Mouse (Mus musculus) midbrain, postnatal 0 days (tissue): ENCODE results near the gene Gng7. TPM values are rescaled to one million over a fixed set of nuclear protein-coding genes. Genes with fewer than 3 reads are reported as not detected.

ENCODE experiments used
- ATAC-seq: fragments of 200-750 bp; cut with Nextera tagmentation; 2 replicates; pipeline ENCODE4 v1.8.0; 2017; ENCODE audit warnings: moderate number of reproducible peaks, mild to moderate bottlenecking, moderate TSS enrichment, moderate library complexity; ENCODE audit not compliant: low FRiP score
- DNase-seq: peaks from one replicate; pipeline ENCODE4 v3.0.0-alpha.2; 2015; ENCODE audit warnings: low spot score
- H3K27ac ChIP-seq: fragments of 300-500 bp; sonication (generic); 2 replicates; pipeline ENCODE4 v1.5.1; 2014; ENCODE audit warnings: low read depth, mild to moderate bottlenecking, low read length, mixed read lengths
- H3K27me3 ChIP-seq: fragments of 300-500 bp; sonication (generic); 2 replicates; pipeline ENCODE4 v1.6.1; 2014; ENCODE audit warnings: low read length, control low read depth, mixed read lengths; ENCODE audit not compliant: insufficient read depth
- H3K36me3 ChIP-seq: fragments of 300-500 bp; sonication (generic); 2 replicates; pipeline ENCODE4 v1.6.1; 2014; ENCODE audit warnings: low read length, control low read depth, mixed read lengths; ENCODE audit not compliant: insufficient read depth
- H3K4me1 ChIP-seq: fragments of 300-500 bp; sonication (generic); 2 replicates; pipeline ENCODE4 v1.6.1; 2014; ENCODE audit warnings: mild to moderate bottlenecking, control low read depth, antibody characterized with exemption, low read length, mixed read lengths; ENCODE audit not compliant: insufficient read depth
- H3K4me2 ChIP-seq: fragments of 300-500 bp; sonication (generic); 2 replicates; pipeline ENCODE4 v1.6.1; 2014; ENCODE audit warnings: low read depth, mild to moderate bottlenecking, low read length, mixed read lengths; ENCODE audit not compliant: poor library complexity, severe bottlenecking
- H3K4me3 ChIP-seq: fragments of 300-500 bp; sonication (generic); 2 replicates; pipeline ENCODE4 v1.5.1; 2014; ENCODE audit warnings: low read depth, mild to moderate bottlenecking, low read length, moderate library complexity
- H3K9ac ChIP-seq: fragments of 300-500 bp; sonication (generic); replicated peaks from 2 replicates; pipeline ENCODE4 v1.6.1; 2014; ENCODE audit warnings: mild to moderate bottlenecking, low read length, moderate library complexity, mixed read lengths; ENCODE audit not compliant: poor library complexity, severe bottlenecking
- H3K9me3 ChIP-seq: fragments of 300-500 bp; sonication (generic); 2 replicates; pipeline ENCODE4 v1.6.1; 2016; ENCODE audit warnings: low read length, control low read depth
- CTCF ChIP-seq: IDR thresholded peaks from 2 replicates; pipeline ENCODE4 v1.5.1; 2016; ENCODE audit warnings: antibody characterized with exemption, mild to moderate bottlenecking
- WGBS: fragments of 180-500 bp; shearing (Covaris S2); extraction: QIAGEN DNeasy Blood & Tissue Kit; methylation state at CpG from one replicate; pipeline ENCODE4 v1.1.7; 2014; 5-methylcytosine and 5-hydroxymethylcytosine counted together
- polyA plus RNA-seq: library from polyadenylated mRNA; unstranded; fragments of >200 nt; fragmentation: Nextera tagmentation; extraction: Ambion mirVana; gene quantifications from 2 replicates; pipeline ENCODE4 v1.2.1, GENCODE M21; 2015
- total RNA-seq: library from RNA; depleted of rRNA; stranded (reverse); fragments of >200 nt; gene quantifications from 2 replicates; pipeline ENCODE4 v1.2.3, GENCODE M21; 2014

The Gng7 gene
- total and polyA plus RNA-seq, 2 experiments from 2014 or later: 29.5 to 40.7 TPM

DNA sequence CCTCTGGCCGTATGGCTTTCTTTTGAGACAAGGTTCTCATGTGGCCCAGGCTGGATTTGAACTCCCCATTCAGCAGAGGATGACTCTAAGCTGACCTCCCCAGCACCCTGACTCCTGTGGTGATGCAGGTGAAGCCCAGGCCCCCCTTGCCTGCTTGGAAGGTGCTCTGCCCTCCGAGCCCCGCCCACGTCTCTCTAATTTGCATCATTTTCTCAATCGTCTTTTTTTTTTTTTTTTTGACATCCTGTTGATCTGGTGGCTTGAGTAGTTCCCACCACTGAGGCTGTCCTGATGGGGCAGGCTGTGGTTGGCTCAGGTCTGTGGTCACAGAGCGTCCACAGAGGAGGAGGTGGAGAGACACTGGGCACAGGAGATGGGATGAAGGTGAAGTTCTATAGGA, 25.3 kb downstream of the Gng7 start:
- H3K27me3 ChIP-seq: peaks cover 19% of the 10 kb centered on the region
- 70% methylated on average over 6 of the region's 6 CpGs for WGBS
- H3K4me3 ChIP-seq: no peak overlapping the region
- ATAC-seq (no peak), DNase-seq (no peak)
- no peak overlapping the region for H3K9ac ChIP-seq
- H3K27ac ChIP-seq: no peak overlapping the region
- H3K4me2 ChIP-seq: no peak overlapping the region
- H3K9me3 ChIP-seq: no peaks in the 10 kb centered on the region
- no peaks in the 10 kb centered on the region for H3K36me3 ChIP-seq
- H3K4me1 ChIP-seq: peaks cover 6% of the 10 kb centered on the region; the same call in 1 of the 2 replicates
- TF ChIP-seq CTCF: no peak

DNA sequence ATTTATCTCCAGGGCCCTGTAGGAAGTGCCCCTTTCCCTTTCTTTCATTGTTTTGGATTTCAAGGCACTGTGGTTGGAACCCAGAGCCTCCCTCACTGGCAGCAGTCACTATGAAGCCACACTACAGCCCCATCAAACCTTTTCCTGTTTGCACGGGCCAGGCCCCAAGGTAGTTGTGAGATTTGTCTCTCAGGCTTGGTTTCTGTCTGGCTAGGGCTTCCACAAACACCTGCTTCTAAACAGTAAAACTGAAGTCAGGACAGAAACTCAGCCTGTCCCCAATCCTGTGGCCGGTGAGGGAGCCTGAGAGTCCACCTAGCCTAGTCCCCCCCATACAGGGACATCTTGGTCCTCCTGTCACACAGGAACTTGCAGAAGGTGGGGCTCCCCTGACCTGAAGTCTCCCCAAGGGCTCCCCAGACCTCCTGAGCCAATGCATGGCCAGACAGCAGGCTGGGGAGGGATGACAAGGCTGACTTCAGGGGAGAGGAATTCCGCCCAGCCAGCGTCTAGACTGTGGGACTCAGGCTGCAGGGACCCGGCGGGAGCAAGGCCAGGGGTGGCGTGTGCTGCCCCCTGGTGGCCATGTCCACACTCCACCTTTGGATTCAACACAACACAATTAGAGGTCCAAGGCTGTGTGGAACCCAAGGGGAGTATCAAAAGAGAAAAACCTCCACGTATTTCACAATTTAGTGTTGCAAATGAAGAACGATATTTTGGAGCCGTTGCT, 26.9 kb downstream of the Gng7 start:
- Histone ChIP-seq H3K27me3 (peaks cover 22% of the 10 kb centered on the region), H3K36me3 (no peaks in the 10 kb centered on the region), H3K9ac (no peak overlapping the region), H3K27ac (no peak overlapping the region), H3K9me3 (no peaks in the 10 kb centered on the region), H3K4me2 (no peak overlapping the region), H3K4me3 (no peak overlapping the region), H3K4me1 (peaks cover 6% of the 10 kb centered on the region; the same call in 1 of the 2 replicates)
- peak; percentile 81 for DNase-seq
- TF ChIP-seq CTCF: peak; percentile 92
- WGBS: 13% methylated on average over 10 of the region's 10 CpGs
- ATAC-seq: peak; percentile 67; the same call in 1 of the 2 replicates

GRCm38 (mm10) chr10:80986754-80987153, 28.0 kb downstream of the Gng7 start:
- Histone ChIP-seq H3K36me3 (no peaks in the 10 kb centered on the region), H3K4me2 (no peak overlapping the region), H3K4me3 (no peak overlapping the region), H3K27me3 (peaks cover 20% of the 10 kb centered on the region), H3K4me1 (peaks cover 6% of the 10 kb centered on the region; the same call in 1 of the 2 replicates), H3K27ac (no peak overlapping the region), H3K9ac (no peak overlapping the region), H3K9me3 (no peaks in the 10 kb centered on the region)
- DNase-seq (no peak), ATAC-seq (no peak)
- TF ChIP-seq CTCF: no peak
- WGBS: 68% methylated on average over 6 of the region's 6 CpGs

GRCm38 (mm10) chr10:80985970-80986701, 28.6 kb downstream of the Gng7 start:
- peak overlapping the region; percentile 61 for H3K9ac ChIP-seq
- no peak for ATAC-seq
- no peak for DNase-seq
- no peak overlapping the region for H3K27ac ChIP-seq
- no peaks in the 10 kb centered on the region for H3K36me3 ChIP-seq
- WGBS: 35% methylated on average over 13 of the region's 13 CpGs
- H3K27me3 ChIP-seq: peaks cover 19% of the 10 kb centered on the region
- H3K4me2 ChIP-seq: peak overlapping the region; percentile 56
- TF ChIP-seq CTCF: no peak
- H3K4me1 ChIP-seq: peaks cover 6% of the 10 kb centered on the region; the same call in 1 of the 2 replicates
- peak overlapping the region; percentile 35 for H3K4me3 ChIP-seq
- no peaks in the 10 kb centered on the region for H3K9me3 ChIP-seq

DNA sequence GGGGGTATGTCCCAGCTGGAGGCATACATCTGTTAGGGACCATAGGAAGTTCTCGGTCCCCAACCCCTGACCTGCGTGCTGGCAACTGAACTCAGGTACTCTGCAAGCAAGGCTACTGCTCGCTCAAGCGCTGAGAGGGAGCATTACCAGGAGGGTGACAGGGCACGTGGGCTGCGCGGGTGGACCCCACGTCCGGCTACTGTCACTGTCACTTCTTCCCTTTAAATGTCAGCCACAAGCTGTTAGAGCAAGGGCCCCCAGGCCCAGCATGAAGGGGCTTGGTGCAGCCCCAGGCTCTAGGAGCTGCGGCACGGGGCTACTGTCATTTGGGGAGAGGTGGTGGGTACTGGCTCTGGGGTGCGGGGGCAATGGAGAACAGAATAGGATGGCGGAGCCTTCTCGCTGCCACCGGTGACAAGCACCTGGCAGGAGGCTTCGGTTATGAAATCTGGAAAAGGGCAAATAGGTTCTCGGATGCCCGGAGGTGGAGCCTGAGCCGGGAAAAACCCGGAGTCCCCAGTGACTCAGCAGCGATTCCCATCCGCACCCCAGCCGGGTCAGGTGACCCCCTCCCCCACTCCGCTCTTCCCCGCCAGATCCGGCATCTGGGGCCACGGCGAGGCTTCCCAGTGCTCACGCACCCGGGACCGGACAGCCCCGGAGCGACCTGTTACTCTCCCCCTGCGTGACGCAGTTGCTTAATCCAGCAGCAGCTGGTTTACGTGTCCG, 29.3 kb downstream of the Gng7 start:
- H3K27ac ChIP-seq: no peak overlapping the region
- H3K9me3 ChIP-seq: no peaks in the 10 kb centered on the region
- peaks cover 6% of the 10 kb centered on the region; the same call in 1 of the 2 replicates for H3K4me1 ChIP-seq
- H3K4me3 ChIP-seq: peak overlapping the region; percentile 35
- peaks cover 19% of the 10 kb centered on the region for H3K27me3 ChIP-seq
- DNase-seq (no peak), ATAC-seq (no peak)
- H3K36me3 ChIP-seq: no peaks in the 10 kb centered on the region
- H3K4me2 ChIP-seq: peak overlapping the region; percentile 56
- H3K9ac ChIP-seq: peak overlapping the region; percentile 61
- WGBS: 8% methylated on average over 32 of the region's 37 CpGs
- no peak for TF ChIP-seq CTCF
